Comparison of ENCODE assay signal across 10 mouse cellular contexts in genomic region chr8:47962005-47962404, GRCm38 (mm10). TPM values are rescaled to one million over a fixed set of nuclear protein-coding genes. Genes with fewer than 3 reads are reported as not detected.
A peak's percentile ranks its signal among the peaks of the same experiment; 100 is the strongest.
DNase-seq lines count a peak whose midpoint lies in the region; ATAC-seq lines count a peak whose summit lies in the region.
"Had no signal": no experiment of that assay in that cellular context is flagged by ENCODE, and none has a peak within 500 bp of the region (broad histone marks: within the 10 kb centered on the region; RNA-seq: fewer than 3 reads in every experiment).

No protein-coding gene starts in this region.

- H3K27ac ChIP-seq in forebrain, embryonic 14.5 days (ENCODE audit: low read depth, low read length): no peak overlapping the region
- no peak overlapping the region for H3K27ac ChIP-seq in forebrain, embryonic 11.5 days (ENCODE audit: low read depth, low read length)
- H3K27ac ChIP-seq in neural tube, embryonic 14.5 days (ENCODE audit: low read depth, low read length): no peak overlapping the region
- H3K27ac ChIP-seq in neural tube, embryonic 15.5 days (replicated peaks): no peak overlapping the region
- H3K27ac ChIP-seq: embryonic facial prominence, embryonic 12.5 days; neural tube, embryonic 12.5 days had no signal

- 49% methylated on average over 6 of the region's 6 CpGs for WGBS in forebrain, embryonic 14.5 days
- 84% methylated on average over 6 of the region's 6 CpGs for WGBS in forebrain, embryonic 11.5 days
- WGBS in neural tube, embryonic 14.5 days: 54% methylated on average over 6 of the region's 6 CpGs
- 50% methylated on average over 6 of the region's 6 CpGs for WGBS in neural tube, embryonic 15.5 days

- H3K36me3 ChIP-seq in forebrain, embryonic 14.5 days (ENCODE audit: control insufficient read depth, insufficient read depth, low read length): no peaks in the 10 kb centered on the region
- no peaks in the 10 kb centered on the region for H3K36me3 ChIP-seq in forebrain, embryonic 11.5 days (ENCODE audit: control insufficient read depth, insufficient read depth, low read length)
- no peaks in the 10 kb centered on the region for H3K36me3 ChIP-seq in neural tube, embryonic 14.5 days (ENCODE audit: control insufficient read depth, insufficient read depth, low read length)
- no peaks in the 10 kb centered on the region for H3K36me3 ChIP-seq in neural tube, embryonic 15.5 days
- H3K36me3 ChIP-seq: embryonic facial prominence, embryonic 12.5 days; neural tube, embryonic 12.5 days had no signal

- H3K4me2 ChIP-seq in forebrain, embryonic 14.5 days (ENCODE audit: low read length): no peak overlapping the region
- H3K4me2 ChIP-seq in forebrain, embryonic 11.5 days (ENCODE audit: low read depth, low read length, severe bottlenecking): no peak overlapping the region
- H3K4me2 ChIP-seq in neural tube, embryonic 14.5 days (ENCODE audit: low read depth, low read length): no peak overlapping the region
- H3K4me2 ChIP-seq in neural tube, embryonic 15.5 days: no peak overlapping the region
- H3K4me2 ChIP-seq: embryonic facial prominence, embryonic 12.5 days; neural tube, embryonic 12.5 days had no signal

- intact Hi-C loops in heart, postnatal 10 days (cut with DNase I): no loop called here

- ATAC-seq in forebrain, embryonic 14.5 days: peak; percentile 44; the same call in 1 of the 2 replicates
- ATAC-seq in forebrain, embryonic 11.5 days (replicated peaks; ENCODE audit: low FRiP score): no peak
- peak; percentile 65; the same call in 1 of the 2 replicates for ATAC-seq in neural tube, embryonic 14.5 days (ENCODE audit: low read depth)
- ATAC-seq in neural tube, embryonic 15.5 days (ENCODE audit: low FRiP score): no peak
- no peak for ATAC-seq in monocyte, adult 5-6 weeks (replicated peaks; ENCODE audit: insufficient number of reproducible peaks, low FRiP score, low TSS enrichment, poor library complexity, severe bottlenecking)

- H3K9ac ChIP-seq in forebrain, embryonic 14.5 days (ENCODE audit: low read length): no peak overlapping the region
- no peak overlapping the region for H3K9ac ChIP-seq in forebrain, embryonic 11.5 days (ENCODE audit: low read length)
- no peak overlapping the region for H3K9ac ChIP-seq in neural tube, embryonic 14.5 days (replicated peaks; ENCODE audit: low read depth, low read length)
- H3K9ac ChIP-seq in neural tube, embryonic 15.5 days (replicated peaks): no peak overlapping the region
- H3K9ac ChIP-seq: embryonic facial prominence, embryonic 12.5 days; neural tube, embryonic 12.5 days had no signal

- H3K4me3 ChIP-seq in forebrain, embryonic 14.5 days (ENCODE audit: low read depth, low read length): no peak overlapping the region
- no peak overlapping the region for H3K4me3 ChIP-seq in forebrain, embryonic 11.5 days (ENCODE audit: low read depth, low read length)
- no peak overlapping the region for H3K4me3 ChIP-seq in neural tube, embryonic 14.5 days (ENCODE audit: low read depth, low read length)
- H3K4me3 ChIP-seq in neural tube, embryonic 15.5 days (replicated peaks): no peak overlapping the region
- H3K4me3 ChIP-seq: embryonic facial prominence, embryonic 12.5 days; neural tube, embryonic 12.5 days had no signal

- H3K4me1 ChIP-seq in forebrain, embryonic 14.5 days (ENCODE audit: control insufficient read depth, insufficient read depth, low read length): peaks cover 7% of the 10 kb centered on the region
- no peaks in the 10 kb centered on the region for H3K4me1 ChIP-seq in forebrain, embryonic 11.5 days (replicated peaks; ENCODE audit: control insufficient read depth, insufficient read depth, low read length)
- peaks cover 7% of the 10 kb centered on the region; the same call in 1 of the 2 replicates for H3K4me1 ChIP-seq in neural tube, embryonic 14.5 days (ENCODE audit: control insufficient read depth, insufficient read depth, low read length)
- peaks cover 11% of the 10 kb centered on the region for H3K4me1 ChIP-seq in neural tube, embryonic 15.5 days

- H3K27me3 ChIP-seq in forebrain, embryonic 14.5 days (replicated peaks; ENCODE audit: control insufficient read depth, insufficient read depth, low read length): no peaks in the 10 kb centered on the region
- no peaks in the 10 kb centered on the region for H3K27me3 ChIP-seq in forebrain, embryonic 11.5 days (ENCODE audit: control insufficient read depth, insufficient read depth, low read length)
- H3K27me3 ChIP-seq in neural tube, embryonic 14.5 days (ENCODE audit: control insufficient read depth, insufficient read depth, low read length): no peaks in the 10 kb centered on the region
- H3K27me3 ChIP-seq in neural tube, embryonic 15.5 days (replicated peaks): no peaks in the 10 kb centered on the region
- H3K27me3 ChIP-seq: embryonic facial prominence, embryonic 12.5 days; neural tube, embryonic 12.5 days had no signal

- H3K9me3 ChIP-seq in forebrain, embryonic 14.5 days (replicated peaks; ENCODE audit: control insufficient read depth, low read length): no peaks in the 10 kb centered on the region
- H3K9me3 ChIP-seq in forebrain, embryonic 11.5 days (ENCODE audit: control insufficient read depth, low read length): no peaks in the 10 kb centered on the region
- H3K9me3 ChIP-seq in neural tube, embryonic 14.5 days (ENCODE audit: control insufficient read depth, low read length): no peaks in the 10 kb centered on the region
- no peaks in the 10 kb centered on the region for H3K9me3 ChIP-seq in neural tube, embryonic 15.5 days (replicated peaks)
- H3K9me3 ChIP-seq: embryonic facial prominence, embryonic 12.5 days; neural tube, embryonic 12.5 days had no signal

- DNase-seq in forebrain, embryonic 14.5 days (ENCODE audit: low spot score): peak; percentile 51
- no peak for DNase-seq in forebrain, embryonic 11.5 days (ENCODE audit: low spot score)
- peak; percentile 49 to 57 for DNase-seq in heart, postnatal 10 days
- DNase-seq in lung, postnatal 36 days: peak; percentile 79
- DNase-seq in spleen, adult 12 weeks (ENCODE audit: low spot score): no peak

RNA-seq across cellular contexts. Expression of gene Wwc2, which starts 28.7 kb away (rescaled TPM):
- polyA plus RNA-seq in forebrain, embryonic 14.5 days (2014; fragmentation: Nextera tagmentation; extraction: Ambion mirVana): 3.0 and 3.8 TPM in 2 replicates
- 9.4 and 10.3 TPM in 2 replicates for polyA plus RNA-seq in forebrain, embryonic 11.5 days (2014; fragmentation: Nextera tagmentation; extraction: Ambion mirVana)
- 5.6 and 6.9 TPM in 2 replicates for polyA plus RNA-seq in neural tube, embryonic 14.5 days (2014; fragmentation: Nextera tagmentation; extraction: Ambion mirVana)
- polyA plus RNA-seq in neural tube, embryonic 15.5 days (2015; fragmentation: Nextera tagmentation; extraction: Ambion mirVana): 5.8 and 6.1 TPM in 2 replicates
- total RNA-seq in heart, postnatal 10 days (2021): 10 to 100 TPM; 40.2 to 41.5 TPM
- total RNA-seq in monocyte, adult 5-6 weeks (2017): 1.1 to 3.0 TPM (median 2.9 TPM) in 3 replicates

Comparison
In these comparisons a context has a peak if more than half of its experiments do, and no peak if none do; other contexts are left out.
1. ATAC-seq: peak in forebrain, embryonic 14.5 days (single experiment) and neural tube, embryonic 14.5 days (single experiment); none in forebrain, embryonic 11.5 days (single experiment), neural tube, embryonic 15.5 days (single experiment) and monocyte, adult 5-6 weeks (single experiment).
2. DNase-seq: peak in forebrain, embryonic 14.5 days (single experiment), heart, postnatal 10 days (2 of 2) and lung, postnatal 36 days (single experiment); none in forebrain, embryonic 11.5 days (single experiment) and spleen, adult 12 weeks (single experiment).